Mouse (Mus musculus) liver, embryonic 14.5 days (tissue): ENCODE data around the gene Zcchc8.

Experiments
- CTCF ChIP-seq: IDR thresholded peaks from 2 replicates; pipeline ENCODE4 v1.5.1; 2016; ENCODE audit warnings: antibody characterized with exemption, low read depth, control low read depth
- EP300 ChIP-seq: IDR thresholded peaks from 2 replicates; pipeline ENCODE4 v1.6.1; 2016; ENCODE audit warnings: antibody characterized with exemption, low read depth

DNA sequence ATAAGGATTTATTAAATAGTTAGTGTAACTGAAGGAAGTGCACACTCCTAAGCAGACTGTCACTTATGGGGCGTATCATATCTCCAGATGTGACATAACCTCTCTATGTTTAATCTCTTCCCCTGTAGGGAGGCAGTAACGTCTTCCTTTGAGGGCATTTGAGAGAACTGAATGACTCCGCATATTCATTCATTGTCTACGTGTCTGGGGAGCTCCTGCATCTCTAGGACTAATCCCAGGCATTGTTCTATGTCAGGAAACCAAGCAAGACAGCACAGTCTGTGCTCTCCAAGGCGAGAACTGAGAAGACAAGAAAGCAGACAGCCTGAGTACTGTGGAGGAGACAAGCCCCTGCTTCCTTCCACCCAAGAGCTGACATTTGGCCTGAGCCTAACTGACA lies 66.0 kb downstream of the Zcchc8 start:
- TF ChIP-seq CTCF, result no peak
- TF ChIP-seq EP300, result no peak
